Comparison of ENCODE assay signal across 8 mouse cellular contexts in genomic region chr7:80114451-80115223, GRCm38 (mm10). TPM values are rescaled to one million over a fixed set of nuclear protein-coding genes. Genes with fewer than 3 reads are reported as not detected.
DNase-seq lines count a peak whose midpoint lies in the region; ATAC-seq lines count a peak whose summit lies in the region.

No protein-coding gene starts in this region.

- DNase-seq in layer of hippocampus, adult 11-12 months (ENCODE audit: low spot score), result peak; percentile 51
- DNase-seq in layer of hippocampus, adult 9-10 months (ENCODE audit: low spot score), result no peak
- DNase-seq in embryo, embryonic 10.5 days (ENCODE audit: low spot score), result peak; percentile 75
- peak; percentile 62 for DNase-seq in gastrocnemius, postnatal 14 days
- DNase-seq in left cerebral cortex, postnatal 36 days (ENCODE audit: low spot score in 2 of 2), result peak; percentile 62 to 64
- DNase-seq in right cerebral cortex, postnatal 4 days, result peak; percentile 74

- ATAC-seq in inflammation-experienced regulatory T-cells, adult 6 months, result peak; percentile 77
- peak; percentile 37 for ATAC-seq in megakaryocyte progenitor cell, adult 5-6 weeks (replicated peaks; ENCODE audit: poor library complexity)

- intact Hi-C loops in gastrocnemius, postnatal 14 days (cut with DNase I; ENCODE audit: low total_unique reads), result no loop called here
- intact Hi-C loops in left cerebral cortex, postnatal 36 days (cut with DNase I), result loop anchor here (2.0 to 5.0 kb wide), 2 partner anchors 88 to 192 kb away; partner anchors contain the start of gene Ap3s2

RNA-seq across cellular contexts. Expression of gene Idh2, which starts 0.6 kb away (rescaled TPM):
- 100 to 1,000 TPM; 179 to 214 TPM for total RNA-seq in gastrocnemius, postnatal 14 days (2021)
- polyA plus RNA-seq in inflammation-experienced regulatory T-cells, adult 6 months (2017; shearing (Covaris generic)), result 10 to 100 TPM; 13.5 to 28.7 (median 20.3) TPM
- total RNA-seq in left cerebral cortex, postnatal 36 days (2021), result 10 to 100 TPM; 52.2 to 55.6 TPM
- total RNA-seq in megakaryocyte progenitor cell, adult 5-6 weeks (2015), result 267 and 274 TPM in 2 replicates
- total RNA-seq in megakaryocyte progenitor cell, adult 5-6 weeks (2017), result 276 and 284 TPM in 2 replicates
